Mouse (Mus musculus) layer of hippocampus, postnatal 25 days (tissue): ENCODE measurements at regions not wholly inside any gene's neighbourhood (a gene's known extent, or its start where the extent isn't known, plus 50 kb on each side); places are given as distances from the start of the nearest gene placed in this dataset.
"Not testable (repeated sequence)": the region's sequence is repeated elsewhere in the genome, so short reads cannot be mapped to it uniquely, and the experiment has no call there.

Experiments
- DNase-seq, 2 experiments: peaks; one replicate each; pipeline ENCODE4 v3.0.0; 2022; ENCODE audit warnings: mixed read lengths in 2 of 2, low spot score in 1 of 2; ENCODE audit errors: extremely low spot score in 1 of 2

GRCm38 (mm10) chr5:16937840-16938239 is 146.2 kb downstream of the Gm28710 start:
- peak; percentile 14 to 73 for DNase-seq

GRCm38 (mm10) chr5:16947430-16947829 is 155.8 kb downstream of the Gm28710 start:
- no peak for DNase-seq

DNA sequence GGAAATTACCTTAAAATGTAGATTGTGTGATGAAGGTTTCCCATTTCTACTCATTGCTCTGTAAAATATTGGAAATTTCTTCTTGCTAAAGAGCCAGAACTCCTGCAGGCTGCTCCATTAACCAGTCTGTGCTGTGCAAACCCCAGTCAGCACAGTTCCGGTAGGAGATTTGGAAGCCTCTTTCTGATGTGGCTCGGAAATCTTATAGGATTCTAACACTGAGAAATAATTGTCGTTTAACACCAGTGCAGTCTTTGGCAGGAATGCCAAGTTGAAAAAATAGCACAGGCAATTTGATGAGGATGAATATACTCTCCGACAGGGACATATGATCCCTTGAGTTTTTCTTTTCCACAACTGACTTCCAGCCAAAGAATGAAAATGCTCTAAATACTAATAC is 176.1 kb downstream of the Gm28710 start:
- no peak for DNase-seq

DNA sequence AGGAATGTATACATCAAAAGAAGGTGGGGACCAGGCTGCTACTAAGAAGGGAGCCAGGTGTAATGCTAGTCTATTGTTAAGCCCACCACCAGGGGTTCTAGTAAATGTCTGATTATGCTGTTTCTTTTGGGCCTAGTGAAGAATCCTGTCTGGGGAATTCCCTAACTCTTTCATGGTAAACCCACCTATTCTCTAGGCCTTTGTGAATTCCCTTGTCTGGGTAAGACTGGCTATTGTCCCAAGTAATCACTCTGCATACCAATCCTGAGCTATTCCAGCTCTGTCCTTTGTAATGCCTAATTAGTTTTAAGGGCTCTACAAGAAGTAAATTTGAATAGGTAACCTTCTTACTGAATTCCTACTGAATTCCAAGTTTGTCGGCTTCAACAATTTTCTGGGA is 177.2 kb downstream of the Gm28710 start:
- not testable (repeated sequence) for DNase-seq

GRCm38 (mm10) chr5:16973206-16973896 is 181.7 kb downstream of the Gm28710 start:
- DNase-seq: no peak

- DNase-seq: peak in 1 of 2 experiments; percentile 27
Measured at GRCm38 (mm10) chr5:16976006-16976405, 184.4 kb downstream of the Gm28710 start.

DNA sequence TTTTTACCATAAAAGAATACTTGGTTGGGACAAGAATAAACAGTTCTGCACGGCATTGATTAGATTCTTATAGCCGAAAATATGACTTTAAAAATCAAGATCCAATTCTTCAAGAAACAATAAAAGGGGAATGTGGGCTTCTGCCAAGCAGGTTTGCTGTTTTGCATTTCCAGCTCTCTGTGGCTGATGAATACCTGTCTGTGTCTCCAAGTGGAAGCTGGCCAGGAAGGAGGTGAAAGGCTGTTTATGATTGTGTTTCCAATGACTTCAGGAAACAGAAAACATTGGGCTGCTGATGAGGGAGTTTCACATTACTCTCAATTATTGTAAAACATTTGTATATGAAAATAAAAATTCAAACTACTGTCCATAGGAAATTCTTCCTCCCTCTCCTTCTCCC is 193.3 kb downstream of the Gm28710 start:
- no peak for DNase-seq

- no peak for DNase-seq
Measured at GRCm38 (mm10) chr5:16991518-16991917, 199.9 kb downstream of the Gm28710 start.

DNA sequence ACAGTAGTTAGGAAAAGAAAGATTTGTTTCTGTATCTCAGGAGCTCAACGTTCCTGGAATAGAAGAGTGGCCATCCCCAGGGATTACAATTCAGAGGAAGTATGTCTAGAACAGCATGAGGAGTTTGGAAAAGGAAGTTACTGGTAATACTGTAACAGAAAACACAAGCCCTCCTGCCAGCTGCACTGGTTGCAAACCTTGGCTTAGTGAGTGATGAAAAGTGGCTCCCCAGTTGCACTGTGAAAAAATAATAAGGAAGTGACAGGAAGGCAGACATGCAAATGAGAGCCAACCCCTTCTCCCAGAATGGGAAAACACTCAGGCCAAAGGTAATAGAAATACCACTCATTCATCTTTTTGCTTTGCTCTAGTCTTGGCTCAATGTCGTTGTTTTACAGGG is 207.6 kb downstream of the Gm28710 start:
- DNase-seq: no peak

DNA sequence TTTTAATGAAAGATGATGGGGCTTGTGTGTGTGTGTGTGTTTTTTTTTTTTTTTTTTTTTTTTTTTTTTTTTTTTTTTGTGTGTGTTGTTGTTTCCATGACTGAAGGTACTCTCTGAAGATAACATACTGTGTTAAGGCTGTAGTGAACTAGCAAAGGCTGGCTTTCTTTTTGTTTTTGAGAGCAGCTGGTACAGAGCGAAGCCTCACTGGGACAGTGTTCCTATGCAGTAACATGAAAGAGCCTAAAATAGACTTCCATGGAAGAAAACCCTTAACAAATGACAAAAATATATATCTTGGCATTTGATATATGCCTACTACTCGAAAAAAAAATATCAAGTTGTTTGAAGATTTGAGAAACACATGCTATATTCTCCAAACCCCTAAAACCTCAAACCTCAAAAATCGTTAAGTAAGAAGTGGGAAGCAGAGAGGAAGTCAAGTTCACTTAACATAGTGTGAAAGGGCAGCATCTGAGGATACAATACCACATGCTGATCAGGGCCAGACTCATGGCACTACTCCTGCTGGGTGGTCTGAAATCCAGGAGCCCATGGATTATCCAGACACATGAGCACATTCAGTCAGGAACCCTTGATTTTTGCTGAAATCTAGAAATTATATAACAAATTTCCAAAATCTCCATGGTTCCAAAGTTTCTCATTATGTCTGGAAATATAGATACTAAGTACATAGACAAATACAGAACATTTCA is 215.4 kb downstream of the Gm28710 start:
- no peak for DNase-seq

DNA sequence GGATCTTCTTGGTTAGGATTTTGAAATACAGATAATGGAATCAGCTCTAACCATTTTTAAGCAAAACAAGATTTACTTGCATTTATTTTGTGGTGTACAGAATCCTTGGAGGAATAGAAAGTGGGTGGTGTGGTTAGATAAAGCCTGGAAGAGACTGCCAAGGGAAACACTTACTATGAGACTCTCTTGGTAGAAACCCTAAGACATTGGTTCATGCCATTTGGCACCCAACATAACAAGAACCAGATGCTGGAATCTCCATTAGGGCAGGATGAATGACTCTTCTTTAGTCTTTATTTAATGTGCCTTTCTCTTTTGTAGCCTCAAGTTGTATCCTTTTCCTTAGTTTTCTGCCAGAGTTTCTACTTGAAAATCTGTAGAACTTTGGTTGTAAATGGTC is 230.0 kb downstream of the Gm28710 start:
- DNase-seq: no peak

DNA sequence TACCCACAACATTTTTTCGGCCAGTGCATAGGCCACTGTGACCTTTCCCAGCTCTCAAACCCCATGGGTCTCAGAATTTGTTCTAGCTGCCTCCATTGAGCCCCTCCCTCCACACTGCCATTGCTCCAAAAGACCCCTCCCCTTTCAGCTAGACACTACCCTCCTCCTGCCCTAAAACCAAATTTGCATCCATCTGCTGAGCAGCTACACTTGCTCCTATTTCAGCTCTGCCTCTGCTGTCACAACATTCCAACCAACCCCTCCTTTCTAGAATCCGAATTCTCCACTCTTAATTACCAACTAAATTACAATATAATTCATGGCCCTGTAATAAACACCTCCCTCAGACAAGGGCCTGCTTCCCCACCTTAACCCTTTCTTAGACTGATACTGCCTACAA is 262.3 kb downstream of the Gm28710 start:
- DNase-seq: no peak

- no peak for DNase-seq
Measured at GRCm38 (mm10) chr5:17064565-17064964, 273.0 kb downstream of the Gm28710 start.

DNA sequence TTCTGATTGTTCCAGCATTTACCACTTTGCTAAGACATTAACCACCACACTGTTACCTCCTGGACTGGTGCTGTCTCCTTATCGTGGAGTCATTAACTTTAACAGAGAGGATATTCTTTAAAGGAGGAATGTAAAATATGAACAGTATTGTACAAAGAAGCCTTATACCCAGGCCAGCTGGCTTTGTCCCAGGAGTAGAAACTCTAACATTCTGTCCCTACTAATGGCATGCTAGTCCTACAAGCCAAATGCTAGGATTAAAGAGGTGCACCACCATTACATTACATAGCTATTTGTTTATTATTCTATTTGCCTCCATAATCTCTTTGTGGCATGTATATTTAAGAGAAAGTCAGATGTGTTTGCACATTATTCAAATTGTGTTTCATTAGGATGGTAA is 288.8 kb downstream of the Gm28710 start:
- no peak for DNase-seq

DNA sequence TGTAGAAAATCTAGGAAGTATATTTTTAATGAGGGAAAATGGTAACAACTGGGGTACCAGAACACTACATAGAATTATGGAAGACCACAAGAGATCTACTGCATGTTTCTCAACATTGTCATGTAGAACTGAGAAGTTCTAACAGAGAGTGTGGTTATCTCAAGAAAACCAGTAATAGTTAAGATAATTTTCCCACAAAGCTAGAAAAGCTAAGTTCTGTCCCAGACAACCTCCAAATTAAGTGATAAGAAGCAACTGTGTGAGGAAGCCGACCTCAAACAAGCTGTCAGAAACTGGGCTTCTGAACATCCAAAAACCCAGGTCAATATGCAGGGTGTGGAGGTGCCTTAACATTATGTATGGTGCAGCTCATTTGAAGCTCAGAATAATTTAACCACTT is 261.4 kb upstream of the Speer4f2 start:
- no peak for DNase-seq

DNA sequence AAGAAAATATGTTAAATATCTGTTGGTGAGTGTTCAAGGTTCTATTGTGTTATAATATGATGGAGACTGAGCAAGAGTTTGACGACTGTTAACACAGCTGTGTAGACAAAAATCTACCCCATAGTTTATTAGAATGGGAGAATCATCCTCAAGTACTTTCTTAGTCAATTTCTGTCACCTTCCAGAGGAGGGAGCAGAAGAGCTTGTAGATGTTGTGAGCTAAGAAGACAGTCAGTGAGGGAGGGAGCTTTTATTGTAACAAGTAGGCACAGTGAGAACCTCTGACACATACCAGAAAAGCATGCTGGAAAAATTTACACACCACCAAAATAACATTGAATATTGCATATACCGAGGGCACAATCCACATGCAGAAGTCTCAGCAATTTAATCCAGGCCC is 261.0 kb upstream of the Speer4f2 start:
- no peak for DNase-seq

DNA sequence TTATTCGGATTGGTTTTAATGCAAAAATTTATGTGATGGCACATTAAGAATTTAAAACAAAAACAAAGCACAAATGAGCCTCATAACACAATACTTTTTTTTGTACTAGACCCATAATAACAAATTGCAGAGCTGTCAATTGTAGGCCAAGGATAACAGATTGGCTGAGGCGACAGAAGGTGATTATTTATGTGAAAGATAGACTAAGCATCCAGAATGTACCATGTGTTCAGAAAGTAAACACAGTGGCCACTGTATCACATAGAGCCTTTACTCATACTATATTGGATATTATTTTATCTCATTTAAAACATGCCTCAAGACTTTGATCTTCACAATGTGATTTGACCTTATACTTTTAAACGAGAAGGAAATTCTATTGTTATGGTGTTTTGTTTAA is 257.9 kb upstream of the Speer4f2 start:
- no peak for DNase-seq

- DNase-seq: no peak
Measured at GRCm38 (mm10) chr5:17116072-17116471, 256.9 kb upstream of the Speer4f2 start.

GRCm38 (mm10) chr5:17125240-17125639 is 247.7 kb upstream of the Speer4f2 start:
- no peak for DNase-seq

DNA sequence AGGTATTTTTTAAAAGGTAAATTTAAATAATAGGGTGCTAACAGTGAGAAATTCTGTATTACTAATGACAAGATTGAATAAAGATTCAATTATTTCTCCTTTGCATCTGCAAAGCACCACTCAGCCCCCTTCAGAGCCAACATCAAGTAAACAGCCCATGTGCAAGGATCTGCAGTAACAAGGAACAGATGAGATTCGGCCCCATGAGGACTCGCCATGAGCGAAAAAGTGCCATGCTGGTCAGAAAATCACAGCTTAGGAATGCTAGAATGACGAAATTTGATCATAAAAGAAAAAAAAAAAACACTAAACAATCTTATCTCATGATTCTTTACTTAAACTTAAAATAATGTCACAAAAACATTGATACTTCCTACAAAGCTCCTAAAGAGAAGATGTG is 245.5 kb upstream of the Speer4f2 start:
- no peak for DNase-seq

- DNase-seq: no peak
Measured at GRCm38 (mm10) chr5:17135489-17135888, 237.5 kb upstream of the Speer4f2 start.

GRCm38 (mm10) chr5:17141555-17141954 is 231.4 kb upstream of the Speer4f2 start:
- no peak for DNase-seq
